Mouse (Mus musculus): ENCODE results near the gene Lhfpl2. TPM values are rescaled to one million over a fixed set of nuclear protein-coding genes. Genes with fewer than 3 reads are reported as not detected.

Gene Lhfpl2
- polyA plus RNA-seq, 1 experiment from 2014 or later: 64.5 TPM

DNA sequence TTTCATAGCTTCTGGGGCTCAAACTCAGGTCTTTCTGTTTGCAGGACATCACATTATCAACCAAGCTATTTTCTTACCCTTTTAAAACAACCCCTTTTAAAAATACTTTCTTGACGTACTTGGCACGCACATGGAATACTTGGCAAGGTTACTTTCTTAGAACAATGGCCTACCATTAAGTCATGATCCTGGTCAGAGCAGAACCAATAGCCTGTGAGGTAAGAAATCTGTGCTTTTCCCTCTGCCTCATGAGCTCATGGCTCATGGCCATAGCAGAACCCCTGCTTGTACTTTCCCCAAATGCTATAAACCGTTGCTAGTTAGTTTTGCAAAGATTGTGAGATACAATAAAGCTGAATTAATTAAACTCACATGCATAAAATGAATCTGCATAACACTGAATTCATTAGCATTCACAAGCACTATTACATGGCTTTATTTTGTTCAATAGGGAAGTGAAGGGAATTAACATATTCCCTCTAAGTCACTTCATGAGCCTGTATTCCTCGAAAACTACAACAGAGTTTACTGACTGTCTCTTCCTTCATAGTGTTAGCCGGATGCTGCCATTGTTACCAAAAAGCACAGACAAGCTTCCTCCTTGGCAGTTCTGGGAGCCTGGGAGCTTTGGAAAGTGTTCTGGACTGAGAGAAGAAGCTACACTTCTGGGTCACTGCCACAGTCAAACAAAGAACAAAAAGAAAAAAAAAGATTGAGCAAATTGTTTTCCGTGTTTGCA lies 20.1 kb upstream of the Lhfpl2 start:
- H3K36me3 ChIP-seq (ENCODE audit: insufficient read depth): no peaks in the 10 kb centered on the region
- ATAC-seq (ENCODE audit: insufficient read depth) (peak; percentile 60; the same call in 1 of the 2 replicates), DNase-seq (peak; percentile 41)
- 0 out of 2 replicates have a peak, but pooled peaks cover 3% of the 10 kb centered on the region for H3K4me1 ChIP-seq (ENCODE audit: insufficient read depth)
- H3K4me2 ChIP-seq: no peak overlapping the region
- H3K9me3 ChIP-seq (ENCODE audit: low read depth, low read length): no peaks in the 10 kb centered on the region
- peak overlapping the region; percentile 78 for H3K27ac ChIP-seq (ENCODE audit: low read depth)
- no peak overlapping the region for H3K9ac ChIP-seq
- H3K27me3 ChIP-seq (ENCODE audit: insufficient read depth, low read length): no peaks in the 10 kb centered on the region
- 28% methylated on average over 6 of the region's 6 CpGs for WGBS
- TF ChIP-seq CTCF (IDR thresholded peaks at IDR 0.05; ENCODE audit: low read depth): no peak
- no peak overlapping the region for H3K4me3 ChIP-seq (ENCODE audit: low read depth, low read length)

DNA sequence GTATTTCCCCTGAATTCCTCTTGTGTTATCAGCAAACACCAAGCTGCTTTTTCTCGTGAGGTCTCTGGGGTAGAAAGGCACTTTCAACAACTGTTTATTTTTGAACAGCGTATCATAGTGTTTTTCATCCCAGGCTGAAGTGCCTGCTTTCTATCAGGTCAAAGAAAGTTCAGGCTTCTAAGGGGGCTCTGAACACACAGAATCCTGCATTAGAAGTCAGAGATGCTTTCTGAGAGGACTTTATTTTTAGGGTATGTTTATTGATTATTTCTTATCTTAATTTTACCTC lies 19.6 kb upstream of the Lhfpl2 start:
- H3K4me1 ChIP-seq (ENCODE audit: insufficient read depth): 0 out of 2 replicates have a peak, but pooled peaks cover 3% of the 10 kb centered on the region
- H3K4me2 ChIP-seq: no peak overlapping the region
- DNase-seq (peak; percentile 68), ATAC-seq (ENCODE audit: insufficient read depth) (peak; percentile 45; the same call in 1 of the 2 replicates)
- TF ChIP-seq CTCF (IDR thresholded peaks at IDR 0.05; ENCODE audit: low read depth): no peak
- 6% methylated on average over 2 of the region's 2 CpGs for WGBS
- H3K27ac ChIP-seq (ENCODE audit: low read depth): peak overlapping the region; percentile 78
- no peaks in the 10 kb centered on the region for H3K27me3 ChIP-seq (ENCODE audit: insufficient read depth, low read length)
- H3K9me3 ChIP-seq (ENCODE audit: low read depth, low read length): no peaks in the 10 kb centered on the region
- H3K4me3 ChIP-seq (ENCODE audit: low read depth, low read length): no peak overlapping the region
- H3K9ac ChIP-seq: no peak overlapping the region
- no peaks in the 10 kb centered on the region for H3K36me3 ChIP-seq (ENCODE audit: insufficient read depth)

DNA sequence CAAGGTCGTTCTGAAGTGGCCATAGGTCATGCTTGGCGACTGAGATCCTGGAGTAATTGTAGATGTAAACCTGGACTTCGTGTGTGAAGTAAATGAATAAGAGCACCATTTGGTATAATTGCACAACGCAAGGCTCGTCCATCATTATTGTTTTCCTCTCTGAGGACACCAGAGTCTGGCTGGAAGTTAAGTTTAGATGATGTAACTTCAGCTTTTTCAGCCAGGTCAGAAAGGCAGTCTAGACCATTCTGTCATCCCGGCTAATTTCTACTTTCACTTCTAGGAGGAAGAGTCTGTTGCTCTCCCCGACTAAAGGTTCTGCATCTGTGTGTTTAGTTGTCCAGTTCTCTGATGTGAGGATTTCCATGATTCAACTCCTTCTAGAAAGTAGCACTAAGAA lies 7.6 kb upstream of the Lhfpl2 start:
- no peaks in the 10 kb centered on the region for H3K4me1 ChIP-seq (ENCODE audit: insufficient read depth)
- H3K9ac ChIP-seq: no peak overlapping the region
- no peaks in the 10 kb centered on the region for H3K27me3 ChIP-seq (ENCODE audit: insufficient read depth, low read length)
- ATAC-seq (ENCODE audit: insufficient read depth): no peak
- H3K36me3 ChIP-seq (ENCODE audit: insufficient read depth): no peaks in the 10 kb centered on the region
- H3K4me2 ChIP-seq: no peak overlapping the region
- no peak overlapping the region for H3K27ac ChIP-seq (ENCODE audit: low read depth)
- H3K4me3 ChIP-seq (ENCODE audit: low read depth, low read length): no peak overlapping the region
- 46% methylated on average over 7 of the region's 7 CpGs for WGBS
- DNase-seq: no peak
- H3K9me3 ChIP-seq (ENCODE audit: low read depth, low read length): no peaks in the 10 kb centered on the region
- no peak for TF ChIP-seq CTCF (IDR thresholded peaks at IDR 0.05; ENCODE audit: low read depth)

DNA sequence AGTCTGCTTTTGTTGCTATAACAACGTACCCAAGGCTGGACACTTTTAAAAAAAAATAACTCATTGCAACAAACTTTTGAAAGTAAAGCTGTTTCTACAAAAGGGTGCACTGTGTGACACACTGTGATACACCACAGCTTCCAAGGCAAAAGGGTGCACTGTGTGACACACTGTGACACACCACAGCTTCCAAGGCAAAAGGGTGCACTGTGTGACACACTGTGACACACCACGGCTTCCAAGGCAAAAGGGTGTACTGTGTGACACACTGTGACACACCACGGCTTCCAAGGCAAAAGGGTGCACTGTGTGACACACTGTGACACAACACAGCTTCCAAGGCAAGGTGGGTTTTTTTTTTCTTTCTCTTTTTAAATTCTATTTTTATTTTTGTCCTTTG lies 6.8 kb upstream of the Lhfpl2 start:
- H3K27ac ChIP-seq (ENCODE audit: low read depth): no peak overlapping the region
- H3K4me1 ChIP-seq (ENCODE audit: insufficient read depth): no peaks in the 10 kb centered on the region
- no peak for ATAC-seq (ENCODE audit: insufficient read depth)
- DNase-seq: no peak
- H3K36me3 ChIP-seq (ENCODE audit: insufficient read depth): no peaks in the 10 kb centered on the region
- H3K4me3 ChIP-seq (ENCODE audit: low read depth, low read length): no peak overlapping the region
- no peaks in the 10 kb centered on the region for H3K9me3 ChIP-seq (ENCODE audit: low read depth, low read length)
- no peak overlapping the region for H3K4me2 ChIP-seq
- H3K9ac ChIP-seq: no peak overlapping the region
- H3K27me3 ChIP-seq (ENCODE audit: insufficient read depth, low read length): no peaks in the 10 kb centered on the region
- WGBS: 88% methylated on average over 3 of the region's 3 CpGs
- no peak for TF ChIP-seq CTCF (IDR thresholded peaks at IDR 0.05; ENCODE audit: low read depth)

DNA sequence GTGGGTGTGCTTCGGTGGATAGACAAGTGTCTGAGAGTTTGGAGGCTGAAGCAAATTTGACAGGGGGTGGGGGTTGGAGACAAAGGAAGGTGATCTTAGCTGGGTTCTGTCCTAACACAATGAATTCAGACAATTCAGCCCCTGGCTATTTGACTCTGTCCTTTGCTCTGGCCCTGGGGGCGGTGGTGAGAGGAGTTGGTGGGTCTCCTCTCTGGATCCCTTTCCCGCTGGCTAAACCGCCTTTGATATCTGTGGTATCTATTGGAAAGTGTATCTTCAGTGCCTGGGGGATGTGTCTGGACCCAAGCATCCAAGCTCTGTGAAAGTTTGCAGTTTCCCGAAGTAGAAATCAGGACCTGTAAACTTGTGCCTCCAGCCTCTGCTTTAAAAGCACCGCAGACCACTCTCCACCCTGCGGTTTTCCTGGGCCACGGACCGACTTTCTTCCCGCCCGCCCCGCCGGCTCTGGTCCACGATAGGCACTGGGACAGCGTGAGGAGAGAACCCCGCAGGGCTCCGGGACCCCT lies 497 bp upstream of the Lhfpl2 start:
- Histone ChIP-seq H3K36me3 (ENCODE audit: insufficient read depth) (0 out of 2 replicates have a peak, but pooled peaks cover 3% of the 10 kb centered on the region), H3K4me3 (ENCODE audit: low read depth, low read length) (peak overlapping the region; percentile 89), H3K9me3 (ENCODE audit: low read depth, low read length) (no peaks in the 10 kb centered on the region), H3K4me2 (peak overlapping the region; percentile 65), H3K27ac (ENCODE audit: low read depth) (peak overlapping the region; percentile 90), H3K9ac (peak overlapping the region; percentile 87), H3K27me3 (ENCODE audit: insufficient read depth, low read length) (no peaks in the 10 kb centered on the region), H3K4me1 (ENCODE audit: insufficient read depth) (peaks cover 8% of the 10 kb centered on the region)
- no peak for TF ChIP-seq CTCF (IDR thresholded peaks at IDR 0.05; ENCODE audit: low read depth)
- WGBS: 3% methylated on average over 17 of the region's 17 CpGs
- DNase-seq: no peak
- peak; percentile 4; the same call in 1 of the 2 replicates for ATAC-seq (ENCODE audit: insufficient read depth)

DNA sequence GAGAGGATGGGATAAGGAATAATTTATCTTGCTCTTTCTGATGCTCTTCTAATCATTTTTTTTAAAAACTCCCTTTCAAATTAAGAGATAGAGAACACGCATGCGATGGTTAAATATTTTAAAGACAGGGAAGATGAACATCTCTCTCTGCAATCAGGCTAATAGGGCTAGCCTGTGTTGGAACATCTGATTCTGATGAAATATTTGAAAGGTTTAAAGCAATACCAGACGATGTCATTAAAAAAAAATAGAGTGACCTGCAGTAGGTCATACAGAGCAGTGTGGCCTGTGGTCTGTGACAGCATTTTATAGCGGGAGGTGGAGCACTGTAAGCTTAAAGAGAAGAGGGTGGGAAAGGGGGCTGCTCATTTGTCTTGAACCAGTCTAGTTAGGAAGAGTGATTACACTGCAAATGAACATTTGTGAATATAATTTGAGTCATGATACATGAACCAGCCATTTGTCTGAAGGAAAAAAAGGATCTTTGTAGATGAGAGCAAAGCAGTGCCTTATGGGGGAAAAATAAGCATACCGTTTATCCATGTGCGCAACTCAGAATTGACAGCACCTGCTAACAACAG lies 1.1 kb downstream of the Lhfpl2 start:
- Histone ChIP-seq H3K4me2 (peak overlapping the region; percentile 65), H3K36me3 (ENCODE audit: insufficient read depth) (0 out of 2 replicates have a peak, but pooled peaks cover 3% of the 10 kb centered on the region), H3K9me3 (ENCODE audit: low read depth, low read length) (no peaks in the 10 kb centered on the region), H3K27me3 (ENCODE audit: insufficient read depth, low read length) (no peaks in the 10 kb centered on the region), H3K9ac (peak overlapping the region; percentile 87), H3K27ac (ENCODE audit: low read depth) (peak overlapping the region; percentile 90; the same call in 1 of the 2 replicates), H3K4me3 (ENCODE audit: low read depth, low read length) (peak overlapping the region; percentile 89), H3K4me1 (ENCODE audit: insufficient read depth) (peaks cover 24% of the 10 kb centered on the region)
- no peak for TF ChIP-seq CTCF (IDR thresholded peaks at IDR 0.05; ENCODE audit: low read depth)
- DNase-seq (no peak), ATAC-seq (ENCODE audit: insufficient read depth) (no peak)
- WGBS: 28% methylated on average over 6 of the region's 6 CpGs

DNA sequence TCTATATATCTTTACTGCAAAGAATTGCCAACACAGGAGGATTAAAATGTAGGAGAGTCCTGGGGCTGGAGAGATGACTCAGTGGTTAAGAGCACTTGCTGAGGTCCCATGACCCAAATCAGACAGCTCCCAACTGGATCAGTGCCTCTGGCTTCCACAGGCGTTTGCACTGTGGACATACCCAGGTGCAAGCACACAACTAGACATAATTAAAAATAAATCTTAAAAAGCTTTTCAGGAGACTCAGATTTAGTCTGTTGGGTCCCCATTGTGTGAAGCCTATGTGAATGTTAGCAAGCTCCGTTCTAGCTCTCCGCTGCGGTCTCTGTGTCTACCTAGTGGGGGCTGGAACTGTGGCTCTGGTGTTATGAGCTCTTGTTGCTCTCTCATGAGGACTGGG lies 1.8 kb downstream of the Lhfpl2 start:
- no peaks in the 10 kb centered on the region for H3K27me3 ChIP-seq (ENCODE audit: insufficient read depth, low read length)
- no peak for TF ChIP-seq CTCF (IDR thresholded peaks at IDR 0.05; ENCODE audit: low read depth)
- no peak overlapping the region for H3K27ac ChIP-seq (ENCODE audit: low read depth)
- DNase-seq (no peak), ATAC-seq (ENCODE audit: insufficient read depth) (no peak)
- WGBS: 87% methylated on average over 4 of the region's 4 CpGs
- H3K4me1 ChIP-seq (ENCODE audit: insufficient read depth): peaks cover 29% of the 10 kb centered on the region
- 0 out of 2 replicates have a peak, but pooled peaks cover 3% of the 10 kb centered on the region for H3K36me3 ChIP-seq (ENCODE audit: insufficient read depth)
- H3K4me2 ChIP-seq: peak overlapping the region; percentile 65
- peak overlapping the region; percentile 89; the same call in 1 of the 2 replicates for H3K4me3 ChIP-seq (ENCODE audit: low read depth, low read length)
- H3K9me3 ChIP-seq (ENCODE audit: low read depth, low read length): no peaks in the 10 kb centered on the region
- H3K9ac ChIP-seq: no peak overlapping the region

Measured in lung, embryonic 14.5 days (tissue).